Mouse (Mus musculus) cortical plate, adult 2 months (tissue): ENCODE measurements around the gene Rassf8.

Experiments used
- CTCF ChIP-seq: fragments of 200-500 bp; IDR thresholded peaks from 2 replicates; pipeline ENCODE4 v1.5.1; 2011; ENCODE audit warnings: mild to moderate bottlenecking, control low read depth, low read length; ENCODE audit not compliant: insufficient read depth; ENCODE audit errors: extremely low read depth
- POLR2A ChIP-seq: fragments of 200-500 bp; IDR thresholded peaks from 2 replicates; pipeline ENCODE4 v1.6.1; 2011; ENCODE audit warnings: mild to moderate bottlenecking, low read length, control low read depth; ENCODE audit not compliant: insufficient read depth; ENCODE audit errors: extremely low read depth

DNA sequence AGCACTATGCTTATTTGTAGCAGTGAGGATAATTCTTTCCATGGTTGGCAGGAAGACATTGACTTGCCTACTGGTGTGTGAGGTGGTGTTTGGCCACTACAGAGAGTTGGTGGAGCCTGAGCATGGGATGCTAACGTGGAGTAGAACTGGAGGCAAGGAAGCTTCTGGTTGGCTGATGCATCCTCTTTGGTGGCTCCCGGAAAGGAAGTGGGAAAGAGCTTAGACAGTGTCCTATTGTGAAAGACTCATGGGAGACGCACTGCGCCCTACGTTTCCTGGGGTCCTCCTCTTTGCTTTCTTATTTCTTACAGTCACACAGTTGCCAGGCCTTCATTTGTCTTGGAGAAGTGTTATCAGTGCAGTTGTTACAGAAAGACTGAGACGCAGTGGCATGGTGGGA is 20.4 kb downstream of the Rassf8 start:
- TF ChIP-seq CTCF (no peak), POLR2A (no peak)
